In the genomic region with DNA sequence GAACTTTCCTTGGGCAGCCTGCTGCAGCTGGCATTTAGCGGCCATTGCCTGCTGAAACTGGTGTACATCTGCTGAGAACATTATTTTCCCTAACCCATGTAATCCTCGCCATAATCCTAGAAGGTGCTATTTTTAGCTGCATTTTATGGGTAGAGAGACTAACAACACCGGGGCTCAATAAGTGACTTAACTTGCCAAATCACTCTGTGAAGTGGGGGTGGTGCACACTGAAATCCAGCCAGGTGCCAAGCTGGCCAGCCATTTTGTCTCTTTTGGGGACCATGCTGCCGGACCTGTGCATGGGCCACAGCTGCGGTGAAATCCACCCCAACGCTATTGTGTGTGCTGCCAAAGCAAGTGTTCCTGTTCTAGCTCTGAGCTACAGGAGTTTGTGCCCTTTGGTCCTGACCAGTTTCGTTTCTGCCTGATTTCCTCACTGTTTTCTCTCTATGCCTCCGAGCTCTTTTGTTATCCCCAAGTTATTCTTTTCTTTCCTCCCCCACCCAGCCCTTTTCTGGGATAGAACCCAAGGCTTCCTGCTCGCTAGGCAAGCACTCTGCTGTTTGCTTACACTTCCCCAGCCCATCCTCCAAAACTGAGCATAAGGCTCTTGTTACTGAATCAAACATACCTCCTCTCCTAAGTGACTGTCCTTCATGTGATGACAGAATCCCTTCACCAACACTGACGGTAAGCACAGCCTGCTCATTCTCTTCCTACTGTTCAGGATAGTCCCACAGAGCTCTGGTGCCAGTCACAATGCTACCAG, we compare ENCODE assay signal across 8 mouse cellular contexts.
A peak's percentile ranks its signal among the peaks of the same experiment; 100 is the strongest.
DNase-seq lines count a peak whose midpoint lies in the region; ATAC-seq and TF ChIP-seq lines count a peak whose summit lies in the region.

No protein-coding gene starts in this region.

- intact Hi-C loops in gastrocnemius, postnatal 36 days (cut with DNase I), result loop anchor here (5.0 kb wide), 5 partner anchors 57 to 1133 kb away; no protein-coding TSS in a partner anchor

- TF ChIP-seq POLR2A in kidney, adult 2 months (IDR thresholded peaks at IDR 0.05; ENCODE audit: low read depth, low read length), result no peak

- ATAC-seq in hindbrain, embryonic 13.5 days (ENCODE audit: low FRiP score), result no peak
- no peak for ATAC-seq in hindbrain, embryonic 12.5 days (ENCODE audit: low FRiP score)
- peak; percentile 32 for ATAC-seq in midbrain, embryonic 15.5 days (replicated peaks)

- no peak overlapping the region for H3K4me2 ChIP-seq in hindbrain, embryonic 13.5 days
- H3K4me2 ChIP-seq in hindbrain, embryonic 12.5 days (replicated peaks), result no peak overlapping the region
- no peak overlapping the region for H3K4me2 ChIP-seq in midbrain, embryonic 15.5 days

- no peaks in the 10 kb centered on the region for H3K36me3 ChIP-seq in hindbrain, embryonic 13.5 days
- H3K36me3 ChIP-seq in hindbrain, embryonic 12.5 days, result 0 out of 2 replicates have a peak, but pooled peaks cover 3% of the 10 kb centered on the region
- H3K36me3 ChIP-seq in kidney, adult 2 months (ENCODE audit: control insufficient read depth, insufficient read depth, low read length), result no peaks in the 10 kb centered on the region
- H3K36me3 ChIP-seq in limb, embryonic 10.5 days, result peaks cover 10% of the 10 kb centered on the region
- no peaks in the 10 kb centered on the region for H3K36me3 ChIP-seq in midbrain, embryonic 15.5 days (replicated peaks)

- 35% methylated on average over 10 of the region's 10 CpGs for WGBS in hindbrain, embryonic 13.5 days
- WGBS in hindbrain, embryonic 12.5 days, result 50% methylated on average over 10 of the region's 10 CpGs
- WGBS in kidney, adult 2 months, result 21% methylated on average over 10 of the region's 10 CpGs
- WGBS in limb, embryonic 10.5 days, result 84% methylated on average over 10 of the region's 10 CpGs
- whole genome bisulfite sequencing in midbrain, embryonic 15.5 days, result 48% methylated on average over 10 of the region's 10 CpGs

- peak; percentile 13 to 33 for DNase-seq in gastrocnemius, postnatal 36 days
- DNase-seq in kidney, adult 2 months, result peak; percentile 61
- no peak for DNase-seq in limb, embryonic 10.5 days (ENCODE audit: low spot score)
- no peak for DNase-seq in thymus, adult 18-20 months
- no peak for DNase-seq in thymus, postnatal 36 days

- no peaks in the 10 kb centered on the region for H3K27me3 ChIP-seq in hindbrain, embryonic 13.5 days
- H3K27me3 ChIP-seq in hindbrain, embryonic 12.5 days, result no peaks in the 10 kb centered on the region
- H3K27me3 ChIP-seq in kidney, adult 2 months (replicated peaks; ENCODE audit: control insufficient read depth, insufficient read depth, low read length), result no peaks in the 10 kb centered on the region
- H3K27me3 ChIP-seq in limb, embryonic 10.5 days (ENCODE audit: low read depth, poor library complexity, severe bottlenecking), result no peaks in the 10 kb centered on the region
- no peaks in the 10 kb centered on the region for H3K27me3 ChIP-seq in midbrain, embryonic 15.5 days (replicated peaks)

- H3K4me1 ChIP-seq in hindbrain, embryonic 13.5 days (replicated peaks), result peaks cover 26% of the 10 kb centered on the region
- H3K4me1 ChIP-seq in hindbrain, embryonic 12.5 days, result peaks cover 18% of the 10 kb centered on the region
- peaks cover 13% of the 10 kb centered on the region; the same call in 1 of the 2 replicates for H3K4me1 ChIP-seq in kidney, adult 2 months (ENCODE audit: control insufficient read depth, insufficient read depth, low read length)
- H3K4me1 ChIP-seq in limb, embryonic 10.5 days, result peaks cover 38% of the 10 kb centered on the region
- peaks cover 20% of the 10 kb centered on the region for H3K4me1 ChIP-seq in midbrain, embryonic 15.5 days

- H3K9ac ChIP-seq in hindbrain, embryonic 13.5 days, result no peak overlapping the region
- no peak overlapping the region; the same call in 1 of the 2 replicates for H3K9ac ChIP-seq in hindbrain, embryonic 12.5 days
- no peak overlapping the region for H3K9ac ChIP-seq in midbrain, embryonic 15.5 days

- no peak overlapping the region for H3K4me3 ChIP-seq in hindbrain, embryonic 13.5 days
- no peak overlapping the region for H3K4me3 ChIP-seq in hindbrain, embryonic 12.5 days
- H3K4me3 ChIP-seq in kidney, adult 2 months (ENCODE audit: insufficient read depth, low read depth, low read length), result peak overlapping the region; percentile 71
- H3K4me3 ChIP-seq in limb, embryonic 10.5 days, result no peak overlapping the region
- H3K4me3 ChIP-seq in midbrain, embryonic 15.5 days, result no peak overlapping the region

- H3K27ac ChIP-seq in hindbrain, embryonic 13.5 days, result peak overlapping the region; percentile 60
- H3K27ac ChIP-seq in hindbrain, embryonic 12.5 days, result no peak overlapping the region
- H3K27ac ChIP-seq in kidney, adult 2 months (ENCODE audit: insufficient read depth, low read depth, low read length), result peak overlapping the region; percentile 93
- H3K27ac ChIP-seq in limb, embryonic 10.5 days, result peak overlapping the region; percentile 53; the same call in 1 of the 2 replicates
- no peak overlapping the region for H3K27ac ChIP-seq in midbrain, embryonic 15.5 days

- H3K9me3 ChIP-seq in hindbrain, embryonic 13.5 days, result no peaks in the 10 kb centered on the region
- H3K9me3 ChIP-seq in hindbrain, embryonic 12.5 days (replicated peaks), result no peaks in the 10 kb centered on the region
- H3K9me3 ChIP-seq in limb, embryonic 10.5 days (replicated peaks), result no peaks in the 10 kb centered on the region
- H3K9me3 ChIP-seq in midbrain, embryonic 15.5 days, result no peaks in the 10 kb centered on the region

- no peak for TF ChIP-seq CTCF in kidney, adult 2 months (conservative IDR thresholded peaks at IDR 0.05; ENCODE audit: insufficient read depth, insufficient read length, low read depth, low read length)

Comparison
In these comparisons a context has a peak if more than half of its experiments do, and no peak if none do; other contexts are left out.
1. H3K27ac ChIP-seq: peak in hindbrain, embryonic 13.5 days (single experiment), kidney, adult 2 months (single experiment) and limb, embryonic 10.5 days (single experiment); none in hindbrain, embryonic 12.5 days (single experiment) and midbrain, embryonic 15.5 days (single experiment).
2. DNase-seq: peak in gastrocnemius, postnatal 36 days (2 of 2) and kidney, adult 2 months (single experiment); none in limb, embryonic 10.5 days (single experiment), thymus, adult 18-20 months (0 of 2) and thymus, postnatal 36 days (0 of 2).